Mouse (Mus musculus): Measurements from ENCODE around the gene Drosha.

DNA sequence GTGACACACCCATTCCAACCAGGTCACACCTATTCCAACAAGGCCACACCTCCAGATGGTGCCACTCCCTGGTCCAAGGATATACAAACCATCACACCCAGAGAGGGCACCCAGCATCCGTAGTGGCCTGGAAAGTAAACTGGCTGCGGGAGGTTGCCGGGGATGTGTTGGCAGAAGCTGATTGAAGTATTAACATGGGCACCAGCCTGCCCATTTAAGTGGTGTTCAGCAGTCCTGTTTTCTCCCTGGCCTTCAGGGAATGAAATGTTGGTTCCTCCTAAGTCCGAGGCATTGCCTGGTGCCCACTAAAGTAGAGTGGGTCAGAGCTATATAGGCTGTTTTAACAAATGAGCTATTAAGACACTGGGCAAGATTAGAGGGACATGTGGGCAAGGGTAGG is 8.0 kb downstream of the Drosha start:
- TF ChIP-seq GATA1 (IDR thresholded peaks at IDR 0.05; ENCODE audit: borderline replicate concordance, low read length) (no peak), FLI1 (IDR thresholded peaks at IDR 0.05; ENCODE audit: low read length) (no peak)
